Mouse (Mus musculus) heart, adult 2 months (tissue): ENCODE measurements around the gene Chchd5.

Experiments used
- CTCF ChIP-seq: fragments of 200-600 bp; IDR thresholded peaks from 2 replicates; pipeline ENCODE4 v1.8.1; 2022; ENCODE audit warnings: antibody characterized with exemption, mild to moderate bottlenecking, moderate library complexity
- EP300 ChIP-seq: fragments of 200-500 bp; IDR thresholded peaks from 2 replicates; pipeline ENCODE4 v1.6.1; 2011; ENCODE audit warnings: low read depth, low read length, control low read depth; ENCODE audit not compliant: insufficient read depth

DNA sequence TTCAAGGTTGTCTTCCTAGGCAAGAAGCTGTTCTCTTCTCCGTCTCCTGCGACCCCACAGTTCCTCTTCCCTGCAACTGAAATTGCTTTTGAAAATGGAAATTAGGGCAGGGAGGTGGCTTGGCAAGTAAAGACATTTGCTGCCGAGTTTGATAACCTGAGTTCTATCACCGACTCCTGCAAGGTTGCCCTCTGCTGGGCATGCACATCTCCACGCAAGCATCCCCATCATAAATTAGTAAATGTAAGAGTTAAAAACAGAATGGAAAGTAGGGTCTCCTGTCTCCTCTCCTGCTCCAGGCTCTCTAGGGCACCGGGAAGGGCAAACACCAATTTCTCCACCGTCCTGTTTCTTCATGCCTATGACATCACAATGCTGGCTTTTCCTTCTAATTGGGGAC is 2.7 kb downstream of the Chchd5 start:
- TF ChIP-seq EP300 (no peak), CTCF (0 out of 2 replicates have a peak, but pooled peaks have one; percentile 15)
